Mouse (Mus musculus) cerebellum, postnatal 10 days (tissue): Measurements from ENCODE around the gene Rab15.
"Not testable (repeated sequence)": the region's sequence is repeated elsewhere in the genome, so short reads cannot be mapped to it uniquely, and the experiment has no call there.

ENCODE experiments used
- DNase-seq, 2 experiments: peaks; one replicate each; pipeline ENCODE4 v3.0.0; 2021; ENCODE audit warnings: mixed read lengths in 2 of 2

The Rab15 gene

GRCm38 (mm10) chr12:76822651-76823041 is at the start of gene Rab15:
TSS of gene Rab15 (minus strand) at chr12:76822908.
- DNase-seq = peak; percentile 62 to 70

GRCm38 (mm10) chr12:76869561-76869960 is 46.9 kb upstream of the Rab15 start:
- DNase-seq = no peak

GRCm38 (mm10) chr12:76868463-76869198 is 45.9 kb upstream of the Rab15 start:
- DNase-seq = peak; percentile 54 to 55

GRCm38 (mm10) chr12:76867586-76868280 is 45.0 kb upstream of the Rab15 start:
- DNase-seq = peak; percentile 29 to 45

GRCm38 (mm10) chr12:76865266-76865665 is 42.6 kb upstream of the Rab15 start:
- DNase-seq = no peak

- no peak for DNase-seq
Observed at GRCm38 (mm10) chr12:76863651-76864050, 40.9 kb upstream of the Rab15 start.

GRCm38 (mm10) chr12:76858788-76859187 is 36.1 kb upstream of the Rab15 start:
- DNase-seq = not testable (repeated sequence)

GRCm38 (mm10) chr12:76857087-76857486 is 34.4 kb upstream of the Rab15 start:
- DNase-seq = peak; percentile 58 to 67

GRCm38 (mm10) chr12:76853378-76854142 is 30.9 kb upstream of the Rab15 start:
- no peak for DNase-seq

- DNase-seq = no peak
Observed at GRCm38 (mm10) chr12:76852419-76852818, 29.7 kb upstream of the Rab15 start.

GRCm38 (mm10) chr12:76844346-76845061 is 21.8 kb upstream of the Rab15 start:
- no peak for DNase-seq

GRCm38 (mm10) chr12:76840081-76840480 is 17.4 kb upstream of the Rab15 start:
- DNase-seq = no peak

GRCm38 (mm10) chr12:76839298-76839697 is 16.6 kb upstream of the Rab15 start:
- no peak for DNase-seq

GRCm38 (mm10) chr12:76837844-76838650 is 15.3 kb upstream of the Rab15 start:
- DNase-seq = no peak

- DNase-seq = peak; percentile 100
Observed at GRCm38 (mm10) chr12:76837101-76837843, 14.6 kb upstream of the Rab15 start.

- DNase-seq = peak; percentile 54 to 67
Observed at GRCm38 (mm10) chr12:76832704-76833103, 10.0 kb upstream of the Rab15 start.

GRCm38 (mm10) chr12:76825283-76825682 is 2.6 kb upstream of the Rab15 start:
- DNase-seq = no peak

- peak; percentile 68 to 74 for DNase-seq
Observed at GRCm38 (mm10) chr12:76822002-76822650, 582 bp downstream of the Rab15 start.

- peak in 1 of 2 experiments; percentile 34 for DNase-seq
Observed at GRCm38 (mm10) chr12:76820615-76821014, 2.1 kb downstream of the Rab15 start.

GRCm38 (mm10) chr12:76819816-76820215 is 2.9 kb downstream of the Rab15 start:
- no peak for DNase-seq

GRCm38 (mm10) chr12:76818908-76819307 is 3.8 kb downstream of the Rab15 start:
- no peak for DNase-seq
